Mouse (Mus musculus): ENCODE results near the gene Tbx6. TPM values are rescaled to one million over a fixed set of nuclear protein-coding genes. Genes with fewer than 3 reads are reported as not detected.

Tbx6 gene
- polyA plus RNA-seq, 2 experiments = 0.41 to 2.0 TPM

GRCm38 (mm10) chr7:126823202-126823711, 42.0 kb downstream of the Tbx6 start:
- DNase-seq (ENCODE audit: low spot score) (no peak), ATAC-seq (ENCODE audit: low FRiP score, low read depth) (no peak)
- Histone ChIP-seq H3K4me1 (ENCODE audit: control insufficient read depth, insufficient read depth, low read length) (0 out of 2 replicates have a peak, but pooled peaks cover 3% of the 10 kb centered on the region), H3K9me3 (ENCODE audit: control insufficient read depth, low read length) (no peaks in the 10 kb centered on the region), H3K4me2 (replicated peaks; ENCODE audit: low read depth, low read length, severe bottlenecking) (peak overlapping the region; percentile 40), H3K4me3 (replicated peaks; ENCODE audit: low read length) (peak overlapping the region; percentile 26), H3K36me3 (ENCODE audit: control insufficient read depth, insufficient read depth, low read length) (no peaks in the 10 kb centered on the region), H3K27me3 (ENCODE audit: control insufficient read depth, insufficient read depth, low read length) (peaks cover 24% of the 10 kb centered on the region; the same call in 1 of the 2 replicates), H3K9ac (ENCODE audit: low read depth, low read length, severe bottlenecking) (no peak overlapping the region), H3K27ac (replicated peaks; ENCODE audit: low read depth, low read length) (no peak overlapping the region)
- TF ChIP-seq POLR2A (IDR thresholded peaks at IDR 0.05; ENCODE audit: borderline replicate concordance, extremely low read depth, insufficient read depth, insufficient read length) = no peak
- WGBS = 3% methylated on average over 10 of the region's 19 CpGs

- Histone ChIP-seq H3K4me2 (replicated peaks; ENCODE audit: low read depth, low read length, severe bottlenecking) (no peak overlapping the region), H3K36me3 (ENCODE audit: control insufficient read depth, insufficient read depth, low read length) (no peaks in the 10 kb centered on the region), H3K9me3 (ENCODE audit: control insufficient read depth, low read length) (no peaks in the 10 kb centered on the region), H3K9ac (ENCODE audit: low read depth, low read length, severe bottlenecking) (no peak overlapping the region), H3K27ac (replicated peaks; ENCODE audit: low read depth, low read length) (no peak overlapping the region), H3K4me3 (replicated peaks; ENCODE audit: low read length) (no peak overlapping the region), H3K27me3 (ENCODE audit: control insufficient read depth, insufficient read depth, low read length) (peaks cover 24% of the 10 kb centered on the region; the same call in 1 of the 2 replicates), H3K4me1 (ENCODE audit: control insufficient read depth, insufficient read depth, low read length) (0 out of 2 replicates have a peak, but pooled peaks cover 3% of the 10 kb centered on the region)
- TF ChIP-seq POLR2A (IDR thresholded peaks at IDR 0.05; ENCODE audit: borderline replicate concordance, extremely low read depth, insufficient read depth, insufficient read length) = no peak
- ATAC-seq (ENCODE audit: low FRiP score, low read depth) = no peak
- 17% methylated on average over 10 of the region's 10 CpGs for WGBS
- no peak for DNase-seq (ENCODE audit: low spot score)
Observed at GRCm38 (mm10) chr7:126823940-126824339, 42.7 kb downstream of the Tbx6 start.

- H3K36me3 ChIP-seq (ENCODE audit: control insufficient read depth, insufficient read depth, low read length) = no peaks in the 10 kb centered on the region
- H3K27ac ChIP-seq (replicated peaks; ENCODE audit: low read depth, low read length) = no peak overlapping the region
- WGBS = 17% methylated on average over 8 of the region's 8 CpGs
- TF ChIP-seq POLR2A (IDR thresholded peaks at IDR 0.05; ENCODE audit: borderline replicate concordance, extremely low read depth, insufficient read depth, insufficient read length) = no peak
- no peak overlapping the region for H3K4me2 ChIP-seq (replicated peaks; ENCODE audit: low read depth, low read length, severe bottlenecking)
- no peak for ATAC-seq (ENCODE audit: low FRiP score, low read depth)
- no peak overlapping the region for H3K9ac ChIP-seq (ENCODE audit: low read depth, low read length, severe bottlenecking)
- H3K4me1 ChIP-seq (ENCODE audit: control insufficient read depth, insufficient read depth, low read length) = 0 out of 2 replicates have a peak, but pooled peaks cover 3% of the 10 kb centered on the region
- H3K4me3 ChIP-seq (replicated peaks; ENCODE audit: low read length) = no peak overlapping the region
- H3K9me3 ChIP-seq (ENCODE audit: control insufficient read depth, low read length) = no peaks in the 10 kb centered on the region
- peaks cover 24% of the 10 kb centered on the region; the same call in 1 of the 2 replicates for H3K27me3 ChIP-seq (ENCODE audit: control insufficient read depth, insufficient read depth, low read length)
- peak; percentile 60 for DNase-seq (ENCODE audit: low spot score)
Observed at GRCm38 (mm10) chr7:126825403-126825802, 44.1 kb downstream of the Tbx6 start.

GRCm38 (mm10) chr7:126825952-126826351, 44.7 kb downstream of the Tbx6 start:
- TF ChIP-seq POLR2A (IDR thresholded peaks at IDR 0.05; ENCODE audit: borderline replicate concordance, extremely low read depth, insufficient read depth, insufficient read length) = no peak
- Histone ChIP-seq H3K4me3 (replicated peaks; ENCODE audit: low read length) (no peak overlapping the region), H3K9ac (ENCODE audit: low read depth, low read length, severe bottlenecking) (no peak overlapping the region), H3K27me3 (ENCODE audit: control insufficient read depth, insufficient read depth, low read length) (peaks cover 24% of the 10 kb centered on the region; the same call in 1 of the 2 replicates), H3K9me3 (ENCODE audit: control insufficient read depth, low read length) (no peaks in the 10 kb centered on the region), H3K4me1 (ENCODE audit: control insufficient read depth, insufficient read depth, low read length) (0 out of 2 replicates have a peak, but pooled peaks cover 3% of the 10 kb centered on the region), H3K27ac (replicated peaks; ENCODE audit: low read depth, low read length) (no peak overlapping the region), H3K36me3 (ENCODE audit: control insufficient read depth, insufficient read depth, low read length) (no peaks in the 10 kb centered on the region), H3K4me2 (replicated peaks; ENCODE audit: low read depth, low read length, severe bottlenecking) (no peak overlapping the region)
- ATAC-seq (ENCODE audit: low FRiP score, low read depth) (no peak), DNase-seq (ENCODE audit: low spot score) (no peak)
- WGBS = 61% methylated on average over 5 of the region's 5 CpGs

GRCm38 (mm10) chr7:126831539-126831938, 50.3 kb downstream of the Tbx6 start, which contains the start of gene 4930451I11Rik:
TSS of gene 4930451I11Rik (minus strand) at chr7:126831639.
- TF ChIP-seq POLR2A (IDR thresholded peaks at IDR 0.05; ENCODE audit: borderline replicate concordance, extremely low read depth, insufficient read depth, insufficient read length) = no peak
- Histone ChIP-seq H3K27me3 (ENCODE audit: control insufficient read depth, insufficient read depth, low read length) (no peaks in the 10 kb centered on the region), H3K36me3 (ENCODE audit: control insufficient read depth, insufficient read depth, low read length) (no peaks in the 10 kb centered on the region), H3K4me3 (replicated peaks; ENCODE audit: low read length) (no peak within 1 kb of the TSS), H3K9me3 (ENCODE audit: control insufficient read depth, low read length) (no peaks in the 10 kb centered on the region), H3K9ac (ENCODE audit: low read depth, low read length, severe bottlenecking) (no peak within 1 kb of the TSS), H3K27ac (replicated peaks; ENCODE audit: low read depth, low read length) (no peak within 1 kb of the TSS), H3K4me2 (replicated peaks; ENCODE audit: low read depth, low read length, severe bottlenecking) (peak within 1 kb of the TSS; percentile 44), H3K4me1 (ENCODE audit: control insufficient read depth, insufficient read depth, low read length) (no peaks in the 10 kb centered on the region)
- 51% methylated on average over 5 of the region's 5 CpGs for WGBS
- ATAC-seq (ENCODE audit: low FRiP score, low read depth) (no peak), DNase-seq (ENCODE audit: low spot score) (no peak)
